ENCODE assay signal across 20 mouse cellular contexts in the genomic region with DNA sequence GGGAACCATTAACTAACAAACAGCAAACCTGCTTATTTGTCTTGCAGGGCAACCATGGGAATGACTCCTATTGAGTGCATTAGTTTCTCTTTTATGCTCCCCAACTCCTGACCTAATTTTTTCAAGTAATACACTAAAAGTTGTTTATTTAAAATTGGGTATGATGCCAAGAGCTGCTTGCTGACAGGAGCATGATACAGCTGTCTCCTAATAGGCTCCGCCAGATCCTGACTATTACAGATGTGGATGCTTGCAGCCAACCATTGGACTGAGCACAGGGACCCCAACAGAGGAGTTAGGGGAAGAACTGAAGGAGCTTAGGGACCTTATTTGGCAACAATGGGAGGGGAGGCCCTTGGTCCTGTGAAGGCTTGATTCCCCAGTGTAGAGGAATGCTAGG.
"Had no signal": no experiment of that assay in that cellular context is flagged by ENCODE, and none has a peak within 500 bp of the region (broad histone marks: within the 10 kb centered on the region; RNA-seq: fewer than 3 reads in every experiment).

No protein-coding gene starts in this region.

- H3K4me1 ChIP-seq: liver, embryonic 13.5 days; liver, embryonic 15.5 days; midbrain, embryonic 10.5 days; midbrain, embryonic 12.5 days; neural tube, embryonic 13.5 days; neural tube, embryonic 15.5 days had no signal

- H3K4me2 ChIP-seq: liver, embryonic 11.5 days; liver, embryonic 13.5 days; liver, embryonic 15.5 days; midbrain, embryonic 12.5 days; neural tube, embryonic 13.5 days; neural tube, embryonic 15.5 days had no signal

- H3K9ac ChIP-seq: liver, embryonic 13.5 days; liver, embryonic 15.5 days; liver, postnatal 0 days; midbrain, embryonic 12.5 days; neural tube, embryonic 13.5 days; neural tube, embryonic 15.5 days had no signal

- ATAC-seq: liver, postnatal 0 days; midbrain, embryonic 16.5 days had no signal

- H3K27me3 ChIP-seq: liver, embryonic 13.5 days; liver, embryonic 15.5 days; midbrain, embryonic 12.5 days; neural tube, embryonic 13.5 days; neural tube, embryonic 15.5 days had no signal

- DNase-seq: liver; liver, embryonic 13.5 days; liver, postnatal 0 days; midbrain, embryonic 14.5 days; retina, postnatal 1 day; right cerebral cortex, adult 18-20 months; right cerebral cortex, postnatal 25 days; right cerebral cortex, postnatal 4 days; spleen, adult 18-20 months; thymus, adult 18-20 months; thymus, postnatal 14 days; thymus, postnatal 36 days had no signal

- H3K4me3 ChIP-seq: liver, embryonic 13.5 days; liver, embryonic 15.5 days; midbrain, embryonic 10.5 days; midbrain, embryonic 12.5 days; myocyte; neural tube, embryonic 13.5 days; neural tube, embryonic 15.5 days had no signal

- H3K9me3 ChIP-seq: liver, embryonic 13.5 days; liver, embryonic 15.5 days; midbrain, embryonic 10.5 days; midbrain, embryonic 12.5 days; neural tube, embryonic 13.5 days; neural tube, embryonic 15.5 days had no signal

- H3K36me3 ChIP-seq: liver, embryonic 13.5 days; liver, embryonic 15.5 days; midbrain, embryonic 10.5 days; midbrain, embryonic 12.5 days; neural tube, embryonic 13.5 days; neural tube, embryonic 15.5 days had no signal

- H3K27ac ChIP-seq: liver, embryonic 13.5 days; liver, embryonic 15.5 days; midbrain, embryonic 10.5 days; midbrain, embryonic 12.5 days; neural tube, embryonic 13.5 days; neural tube, embryonic 15.5 days had no signal
